Comparison of ENCODE assay signal across 15 mouse cellular contexts in genomic region chr14:31896500-31896899, GRCm38 (mm10).
"Had no signal": no experiment of that assay in that cellular context is flagged by ENCODE, and none has a peak within 500 bp of the region (broad histone marks: within the 10 kb centered on the region; RNA-seq: fewer than 3 reads in every experiment).

No protein-coding gene starts in this region.

- ATAC-seq: lung, postnatal 0 days; midbrain, embryonic 15.5 days had no signal

- H3K27ac ChIP-seq: kidney, postnatal 0 days; limb, embryonic 13.5 days; liver, embryonic 14.5 days; midbrain, embryonic 15.5 days; neural tube, embryonic 13.5 days had no signal

- H3K9me3 ChIP-seq: limb, embryonic 13.5 days; midbrain, embryonic 15.5 days; neural tube, embryonic 13.5 days had no signal

- H3K27me3 ChIP-seq: limb, embryonic 13.5 days; midbrain, embryonic 15.5 days; neural tube, embryonic 13.5 days had no signal

- H3K9ac ChIP-seq: limb, embryonic 13.5 days; liver, embryonic 14.5 days; midbrain, embryonic 15.5 days; neural tube, embryonic 13.5 days had no signal

- H3K36me3 ChIP-seq: limb, embryonic 13.5 days; midbrain, embryonic 15.5 days; neural tube, embryonic 13.5 days had no signal

- H3K4me2 ChIP-seq: limb, embryonic 13.5 days; midbrain, embryonic 11.5 days; midbrain, embryonic 15.5 days; neural tube, embryonic 13.5 days had no signal

- DNase-seq: kidney, adult 9 months; left cerebral cortex, postnatal 4 days; lung, adult 18-20 months; lung, postnatal 4 days; retina, postnatal 1 day; right cerebral cortex, postnatal 4 days; spleen, adult 18-20 months; thymus, postnatal 4 days had no signal

- H3K4me3 ChIP-seq: limb, embryonic 13.5 days; midbrain, embryonic 15.5 days; neural tube, embryonic 13.5 days had no signal
